Mouse (Mus musculus) retina, postnatal 1 day (tissue): ENCODE measurements around the gene Cdkal1.

Experiments
- DNase-seq: peaks from one replicate; pipeline ENCODE4 v3.0.0-alpha.2; 2012

Gene Cdkal1

DNA sequence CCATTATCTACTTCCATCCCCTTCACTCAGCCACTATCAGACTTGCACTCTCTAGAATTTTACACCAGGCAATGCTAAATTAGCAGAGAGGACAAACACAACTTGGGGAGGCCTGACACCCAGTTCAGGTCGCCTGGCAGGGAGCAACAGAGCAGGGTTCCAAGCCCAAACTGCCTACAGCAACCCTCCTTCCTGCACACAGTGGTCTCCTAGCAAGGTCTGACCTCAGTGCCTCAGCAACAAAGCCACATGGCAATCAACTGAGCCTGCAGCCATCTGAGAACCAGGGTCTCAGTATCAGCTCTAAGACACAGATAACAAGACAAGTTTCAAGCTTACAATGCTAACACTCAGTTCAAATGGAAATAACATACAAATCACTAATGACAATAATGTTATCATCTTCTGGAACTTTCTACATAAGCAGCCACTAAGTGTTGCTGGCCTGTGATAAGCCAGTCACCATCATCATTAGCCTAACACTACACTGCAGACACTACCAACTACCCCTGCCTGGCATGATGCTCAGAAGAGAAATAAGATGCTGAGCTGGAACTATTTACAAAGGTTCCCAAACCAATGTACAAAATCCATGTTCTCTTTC, 231.7 kb downstream of the Cdkal1 start:
- no peak for DNase-seq

DNA sequence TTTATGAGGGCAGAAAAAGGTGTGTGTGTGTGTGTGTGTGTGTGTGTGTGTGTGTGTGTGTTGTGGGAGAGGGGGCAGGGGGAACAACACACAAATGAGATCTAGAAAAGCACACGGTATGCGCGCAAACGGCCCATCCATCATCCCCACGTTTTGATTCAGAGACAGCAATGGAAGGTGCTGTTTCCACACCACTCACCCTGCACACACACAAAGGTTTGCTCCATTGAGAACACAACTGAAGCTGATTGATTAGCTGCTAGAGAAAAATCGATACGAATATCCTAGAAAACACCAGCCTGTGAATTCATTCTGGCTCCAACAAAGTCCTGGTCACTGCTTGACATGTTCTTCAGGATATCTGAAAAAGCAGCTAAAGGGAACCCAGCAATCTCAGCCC, 233.6 kb downstream of the Cdkal1 start:
- DNase-seq, result no peak

DNA sequence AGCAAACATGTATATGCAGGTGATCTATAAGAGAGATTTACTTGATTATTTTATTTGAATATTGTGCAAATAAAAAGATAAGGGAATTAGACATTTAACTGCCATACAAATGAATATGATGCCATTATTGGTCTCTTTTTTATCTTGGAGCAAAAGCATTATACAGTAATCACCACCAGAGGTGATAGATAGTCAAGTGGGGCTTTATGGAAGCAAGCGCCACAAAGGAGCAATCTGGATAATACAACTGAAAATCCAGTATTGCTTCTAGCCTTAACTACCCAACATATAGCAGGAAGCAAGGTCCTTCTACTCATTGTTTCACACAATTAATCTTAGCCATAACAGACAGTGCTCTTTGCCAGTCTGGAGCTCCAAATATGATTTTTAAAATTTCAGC, 234.1 kb downstream of the Cdkal1 start:
- no peak for DNase-seq

DNA sequence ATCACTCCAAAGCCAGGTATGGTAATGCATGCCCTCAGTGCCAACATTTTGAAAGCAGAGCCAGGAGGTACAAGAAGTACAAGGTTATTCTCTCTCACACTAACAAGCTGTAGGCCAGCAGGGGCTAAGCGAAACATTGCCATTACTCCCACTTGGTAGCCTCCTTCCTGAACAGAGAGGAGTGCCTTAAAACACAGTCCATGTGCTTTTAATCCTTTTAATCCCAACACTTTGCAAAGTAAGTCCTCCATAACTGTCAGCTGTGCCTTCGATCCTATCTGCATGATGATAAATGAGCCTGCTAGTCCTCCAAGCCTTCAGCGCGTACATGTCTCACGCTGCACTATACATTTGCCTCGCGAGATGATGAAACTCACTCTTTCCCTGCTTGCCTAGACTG, 234.6 kb downstream of the Cdkal1 start:
- no peak for DNase-seq

DNA sequence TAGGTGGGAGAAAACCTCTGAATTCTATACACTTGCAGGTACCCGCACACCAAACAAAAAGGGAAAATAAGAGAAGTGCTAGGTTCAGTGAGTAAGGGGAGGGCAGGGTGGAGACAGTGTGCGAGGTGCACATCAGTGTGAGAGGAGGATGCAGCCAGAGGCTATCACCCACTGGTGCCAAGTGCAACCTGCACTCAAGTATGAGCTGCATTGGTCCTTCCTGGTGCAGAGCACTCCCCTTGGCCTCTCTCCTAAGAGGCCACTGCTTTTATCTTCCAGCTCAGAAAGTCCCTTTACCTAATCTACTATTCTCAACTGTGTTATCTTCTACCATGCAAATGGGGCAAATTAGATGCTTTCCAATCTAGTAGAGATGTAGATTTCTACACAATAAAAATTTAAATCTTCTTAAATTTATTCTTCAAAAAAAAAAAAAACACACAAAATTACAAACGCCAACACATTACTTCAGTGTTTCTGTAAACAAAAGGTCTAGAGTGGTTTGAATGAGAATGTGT, 238.8 kb downstream of the Cdkal1 start:
- DNase-seq, result no peak

DNA sequence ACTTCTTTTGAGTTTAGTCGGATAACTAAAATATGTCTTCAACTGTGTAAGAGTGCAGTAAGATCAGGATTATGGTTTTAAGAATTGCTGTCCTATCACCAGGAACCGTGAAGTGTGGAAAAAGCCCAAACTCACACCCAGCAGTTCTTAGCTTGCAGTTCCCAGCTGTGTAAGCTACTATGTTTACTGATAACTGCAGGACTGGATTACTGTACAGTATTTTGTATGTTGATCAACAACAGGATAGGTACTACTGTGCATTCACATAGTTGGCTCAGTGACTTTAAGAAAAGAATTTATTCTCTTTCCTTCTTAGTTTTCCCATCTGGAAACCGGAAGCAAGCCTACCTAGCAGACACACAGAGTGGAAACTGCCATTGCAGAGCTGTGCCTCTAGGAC, 239.5 kb downstream of the Cdkal1 start:
- no peak for DNase-seq

DNA sequence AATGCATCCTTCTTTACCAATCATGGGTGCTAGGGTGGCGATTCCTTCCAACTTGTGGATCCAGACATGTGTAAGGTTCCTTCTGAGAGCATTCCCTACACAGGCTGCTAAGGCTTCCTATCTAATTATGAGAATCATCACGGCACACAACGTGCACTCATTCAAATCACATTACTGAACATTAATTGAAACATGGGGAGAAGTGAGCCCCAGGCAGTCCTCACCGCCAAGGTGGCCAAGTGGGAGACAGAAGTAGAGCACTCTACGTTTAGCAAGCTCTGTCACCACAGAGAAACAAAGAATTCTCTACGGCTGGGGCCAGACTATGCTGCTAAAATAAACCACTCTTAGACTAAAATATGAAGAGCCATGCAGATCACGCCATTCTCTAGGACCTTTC, 240.4 kb downstream of the Cdkal1 start:
- peak; percentile 53 for DNase-seq

DNA sequence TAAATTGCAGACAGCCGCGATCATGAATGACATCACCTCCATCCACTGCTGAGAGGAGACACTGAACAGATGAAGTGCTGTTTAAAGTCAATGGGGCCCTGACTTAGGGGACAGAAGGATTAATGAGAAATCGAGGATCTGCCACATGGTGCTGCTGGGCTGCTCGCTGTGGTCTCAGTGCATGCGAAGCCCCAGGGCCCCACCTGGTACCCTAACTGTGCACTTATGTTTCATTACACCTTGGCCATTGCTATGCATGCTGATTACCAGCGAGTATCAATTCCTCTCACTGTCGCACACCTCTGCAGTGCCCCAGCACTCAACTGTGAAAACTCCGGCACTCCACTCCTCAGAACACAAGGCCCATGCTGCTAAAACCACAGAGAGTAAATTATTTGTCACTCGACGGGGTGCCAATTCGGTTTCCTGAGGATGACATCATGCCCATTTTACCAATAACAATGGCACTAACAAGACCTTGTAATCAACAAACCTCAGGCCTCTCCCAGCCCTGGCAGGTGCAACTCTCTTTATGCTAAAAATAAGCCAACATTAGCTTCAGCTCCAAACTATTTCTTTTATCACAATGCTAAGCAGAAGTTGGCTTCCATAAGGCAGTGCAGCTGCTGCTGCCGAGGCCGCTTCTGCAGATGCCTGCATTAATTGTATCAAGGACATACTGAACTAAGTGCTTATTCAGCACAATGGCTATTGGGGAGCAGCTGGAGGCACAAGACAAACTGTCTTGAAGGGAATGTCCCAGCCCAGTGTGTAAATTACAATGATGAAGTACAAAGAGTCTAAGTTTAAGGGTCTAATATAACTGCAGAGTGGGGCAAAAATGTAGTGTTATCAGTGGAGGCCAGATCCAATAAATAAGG, 245.2 kb downstream of the Cdkal1 start:
- peak; percentile 89 for DNase-seq

DNA sequence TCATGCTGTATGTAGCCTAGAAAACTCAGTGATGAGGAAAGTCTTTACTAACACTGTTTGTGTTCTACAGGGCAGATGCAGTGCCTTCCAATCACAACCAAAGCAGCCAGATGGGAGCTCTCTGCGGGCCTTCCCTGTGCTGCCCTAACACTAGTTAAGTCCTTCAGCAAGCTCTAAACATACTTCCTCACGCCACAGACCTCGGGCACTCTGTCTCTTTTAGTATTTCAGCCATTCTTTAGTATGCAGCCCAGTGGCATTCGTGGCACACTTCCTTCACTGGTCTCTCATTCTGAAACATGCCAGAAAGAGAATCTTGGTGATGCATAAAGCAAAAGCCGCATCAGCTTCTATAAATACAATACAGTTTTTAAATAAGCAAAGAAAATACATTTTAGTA, 246.0 kb downstream of the Cdkal1 start:
- no peak for DNase-seq

DNA sequence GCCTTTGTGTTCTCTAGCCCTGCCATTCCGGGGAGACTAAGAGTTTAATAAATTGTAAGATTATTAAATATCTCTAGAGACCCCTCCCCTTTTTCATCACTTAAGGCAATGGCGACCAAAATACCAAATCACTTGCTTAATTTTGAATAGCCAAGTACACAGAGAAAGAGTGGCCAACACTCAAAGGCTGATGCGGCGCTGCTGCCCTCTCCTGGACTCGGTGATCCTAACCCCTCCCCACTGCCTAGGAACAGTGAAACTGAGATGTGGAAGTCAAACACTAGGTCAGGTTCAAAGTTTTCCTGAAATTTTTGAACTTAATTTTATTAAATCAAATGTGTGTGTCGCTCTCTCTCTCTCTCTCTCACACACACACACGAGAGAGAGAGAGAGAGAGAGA, 251.2 kb downstream of the Cdkal1 start:
- DNase-seq, result peak; percentile 77

DNA sequence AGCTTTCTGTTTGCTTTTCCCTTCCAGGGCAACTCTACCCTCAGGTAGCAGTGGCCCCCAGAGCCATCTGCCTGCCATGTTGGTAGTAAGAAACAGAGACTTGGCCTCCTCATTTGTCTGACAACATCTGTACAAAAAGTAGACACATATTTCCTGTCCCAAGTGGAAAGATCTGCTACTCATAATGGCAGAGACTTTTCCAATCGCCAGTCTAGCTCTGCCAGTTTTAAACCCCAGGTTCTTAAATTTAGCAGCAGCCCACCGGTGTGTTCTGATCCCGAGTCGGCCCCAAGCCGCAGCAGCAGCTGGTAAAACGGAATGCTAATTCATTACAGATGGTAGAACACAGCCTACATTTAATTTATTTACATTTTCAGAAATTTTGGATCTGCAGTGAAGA, 251.9 kb downstream of the Cdkal1 start:
- no peak for DNase-seq

DNA sequence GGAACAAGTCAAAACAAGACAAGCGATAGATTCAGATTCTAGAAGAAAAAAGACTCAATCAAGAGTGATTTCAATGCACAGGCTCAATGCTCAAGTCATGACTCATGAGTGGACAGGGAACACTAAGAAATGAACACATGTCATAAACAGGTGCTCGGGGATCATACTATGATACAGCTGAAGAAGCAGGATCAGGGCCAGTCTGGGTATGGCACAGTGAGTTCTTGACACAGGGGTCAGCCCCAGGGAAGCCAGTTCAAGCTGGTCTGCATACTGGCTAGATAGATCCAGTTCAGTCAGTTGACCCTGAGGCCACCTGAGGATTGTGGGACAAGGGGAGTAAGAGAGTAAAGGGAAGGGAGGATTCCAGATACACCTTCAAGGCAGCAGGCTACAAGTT, 254.4 kb downstream of the Cdkal1 start:
- no peak for DNase-seq

DNA sequence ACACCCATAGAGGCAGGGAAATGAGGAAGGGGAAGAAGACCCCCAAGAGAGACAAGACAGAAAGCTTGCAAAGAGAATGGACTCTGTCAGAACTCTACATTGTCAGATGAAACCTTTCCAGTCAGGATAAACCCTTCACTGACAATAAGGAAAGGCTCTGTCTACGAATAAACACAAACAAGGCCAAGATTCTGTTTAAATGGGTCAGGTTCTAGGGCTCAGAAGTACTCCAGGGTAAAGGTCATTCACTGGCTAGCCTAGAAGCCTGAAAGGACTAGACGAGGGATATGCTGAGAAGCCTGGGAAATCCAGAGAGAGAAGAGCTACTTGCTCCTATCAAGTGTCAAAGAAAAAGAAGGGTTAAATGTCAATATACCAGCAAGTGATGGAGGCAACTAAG, 255.8 kb downstream of the Cdkal1 start:
- DNase-seq, result no peak

DNA sequence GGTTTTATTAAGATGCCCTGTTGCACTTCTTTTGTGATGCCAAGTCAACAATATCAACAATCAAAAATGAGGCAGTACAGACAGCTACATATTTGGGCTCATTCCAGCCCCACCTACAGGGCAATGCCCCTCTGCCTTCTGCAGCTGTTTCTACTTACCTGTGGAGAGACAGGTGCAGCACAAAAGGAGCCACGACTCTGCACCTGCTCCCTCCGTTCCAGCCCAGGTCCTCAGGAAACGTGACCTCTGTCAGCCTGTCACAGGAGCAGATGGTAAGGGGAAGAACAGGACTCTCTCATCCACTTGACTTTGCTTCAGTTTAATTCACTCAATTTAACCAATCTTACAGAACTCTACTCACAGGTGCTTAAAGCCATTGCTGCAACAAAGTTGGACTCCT, 258.7 kb downstream of the Cdkal1 start:
- DNase-seq, result no peak

DNA sequence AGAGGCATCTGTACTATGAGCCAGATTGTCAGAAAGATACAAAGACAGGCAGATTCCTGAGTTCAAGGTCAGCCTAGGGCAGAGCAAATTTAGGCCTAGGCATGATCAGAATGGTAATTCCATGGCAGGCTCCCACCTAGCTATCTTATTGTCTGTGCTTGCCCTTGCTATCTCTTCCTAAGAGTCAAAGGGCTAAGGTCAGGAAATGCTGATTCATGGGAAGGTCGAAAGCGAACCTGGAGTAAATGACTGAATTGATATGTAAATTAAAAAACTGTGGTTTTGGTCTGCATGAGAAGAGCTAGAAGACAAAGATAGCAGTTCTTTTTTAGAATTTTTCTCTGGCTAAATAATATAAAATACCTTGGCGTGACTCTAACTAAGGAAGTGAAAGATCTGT, 262.4 kb downstream of the Cdkal1 start:
- no peak for DNase-seq

DNA sequence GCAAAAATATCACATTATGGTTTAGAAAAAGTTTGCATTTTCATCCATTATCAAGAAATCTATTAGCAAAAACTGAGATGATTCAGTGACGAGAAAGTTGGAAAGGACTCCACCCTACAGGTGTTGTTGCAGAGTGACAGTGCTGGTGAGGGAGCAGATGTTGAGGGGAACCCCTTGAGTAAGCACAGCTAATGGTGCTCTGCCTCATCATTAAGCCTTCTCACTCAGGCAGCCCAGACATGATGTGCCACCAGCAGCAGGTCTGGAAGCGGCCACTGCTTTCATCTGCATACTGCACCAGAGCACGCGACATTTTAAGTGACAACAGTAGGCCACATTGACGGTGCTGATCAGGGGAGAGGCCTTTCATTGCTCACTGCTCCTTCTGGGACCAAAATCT, 264.8 kb downstream of the Cdkal1 start:
- no peak for DNase-seq

DNA sequence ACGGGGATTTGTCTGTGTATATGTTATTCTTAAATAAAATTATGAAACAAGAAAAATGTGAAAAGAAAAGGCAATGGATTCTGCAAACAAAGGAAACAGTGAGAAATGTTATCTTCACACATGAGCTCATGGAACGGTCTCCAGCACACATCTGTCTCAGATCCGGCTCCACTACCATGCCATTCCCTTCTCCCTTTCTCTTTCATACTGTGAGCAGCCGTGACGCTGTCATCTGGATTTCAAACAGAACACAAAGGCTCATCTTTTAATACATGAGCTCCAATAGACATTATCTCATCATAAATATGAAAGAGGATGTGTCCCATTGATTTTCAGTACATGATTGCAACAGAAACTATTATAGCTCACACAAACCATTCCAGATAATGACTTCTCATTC, 265.3 kb downstream of the Cdkal1 start:
- DNase-seq, result no peak

DNA sequence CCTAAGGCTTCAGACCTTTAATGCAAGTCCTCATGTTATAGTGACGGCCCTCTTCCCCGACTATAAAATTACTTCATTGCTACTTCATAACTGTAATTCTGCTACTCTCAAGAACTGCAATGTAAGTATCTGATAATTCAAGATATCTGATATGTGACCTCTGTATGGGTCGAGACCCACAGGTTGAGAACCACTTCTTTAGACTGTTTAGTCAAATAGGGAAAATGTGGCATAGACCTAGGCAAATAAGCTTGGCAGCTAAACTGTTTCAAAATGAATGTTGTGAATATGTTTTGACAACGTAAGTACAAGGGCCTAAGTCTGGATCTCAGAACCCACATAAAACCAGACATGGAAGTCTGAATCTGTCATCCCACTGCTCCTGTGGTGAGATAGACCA, 266.8 kb downstream of the Cdkal1 start:
- DNase-seq, result no peak

DNA sequence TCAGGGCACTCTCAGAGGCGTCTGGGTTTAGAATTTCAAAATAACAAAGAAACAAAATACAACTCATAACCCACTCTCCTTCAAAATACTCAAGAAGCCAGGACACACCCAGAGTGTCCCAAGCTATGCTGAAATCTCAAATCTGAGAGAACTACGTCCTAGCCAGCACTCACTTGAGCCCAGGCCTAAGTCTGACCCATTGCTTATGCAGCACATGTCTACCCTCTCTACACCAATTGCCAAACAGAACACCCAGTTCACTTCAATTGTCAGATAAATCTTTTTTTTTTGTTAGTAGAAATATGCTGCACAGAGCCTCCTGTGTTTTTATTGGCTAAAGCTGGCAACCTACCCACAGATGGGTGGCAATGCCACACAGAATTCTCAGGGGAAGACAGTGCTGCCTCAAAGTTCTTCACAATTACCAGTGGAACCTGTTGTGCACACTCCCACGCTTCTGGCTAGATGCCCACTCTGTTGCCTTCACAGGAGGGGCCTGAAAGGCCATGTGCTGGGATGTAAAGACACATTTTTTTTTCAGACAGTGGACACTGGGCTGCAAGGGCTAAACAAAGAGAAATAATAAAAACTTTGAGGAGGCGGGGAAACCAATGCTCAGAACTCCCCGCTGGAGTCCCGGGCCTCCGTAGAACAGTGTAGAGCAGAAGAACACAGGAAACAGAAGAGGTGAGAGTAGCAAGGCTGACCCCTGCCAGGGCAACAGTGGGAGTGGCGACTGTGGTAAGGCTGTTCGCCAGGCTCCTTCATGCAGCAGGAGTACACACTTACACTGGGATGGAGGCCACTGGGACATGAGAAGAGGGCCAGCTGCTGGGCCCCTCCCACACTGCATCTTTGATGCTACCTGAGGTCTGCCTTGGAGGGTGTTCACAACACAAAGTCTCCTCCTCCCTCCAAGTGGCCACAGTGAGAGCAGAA, 273.4 kb downstream of the Cdkal1 start:
- no peak for DNase-seq

DNA sequence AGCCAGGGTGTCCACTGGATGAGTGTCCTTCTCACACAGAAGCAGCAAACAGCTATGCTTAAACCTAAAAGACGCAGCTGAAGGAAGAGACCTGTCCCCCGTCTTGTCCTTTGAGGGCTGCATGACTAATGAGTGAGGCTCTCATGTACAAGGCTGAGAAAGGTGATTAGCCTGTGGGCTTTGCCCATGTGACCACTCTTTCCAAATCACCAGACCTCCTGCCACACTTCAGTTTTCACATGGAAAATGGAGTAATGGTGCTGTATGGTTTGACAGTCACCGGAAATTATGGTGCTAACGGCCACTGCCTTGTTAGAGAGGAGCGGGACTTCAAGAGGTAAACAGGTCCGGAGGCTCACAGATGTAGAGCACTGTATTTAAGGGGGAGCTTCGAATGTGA, 274.7 kb downstream of the Cdkal1 start:
- no peak for DNase-seq

DNA sequence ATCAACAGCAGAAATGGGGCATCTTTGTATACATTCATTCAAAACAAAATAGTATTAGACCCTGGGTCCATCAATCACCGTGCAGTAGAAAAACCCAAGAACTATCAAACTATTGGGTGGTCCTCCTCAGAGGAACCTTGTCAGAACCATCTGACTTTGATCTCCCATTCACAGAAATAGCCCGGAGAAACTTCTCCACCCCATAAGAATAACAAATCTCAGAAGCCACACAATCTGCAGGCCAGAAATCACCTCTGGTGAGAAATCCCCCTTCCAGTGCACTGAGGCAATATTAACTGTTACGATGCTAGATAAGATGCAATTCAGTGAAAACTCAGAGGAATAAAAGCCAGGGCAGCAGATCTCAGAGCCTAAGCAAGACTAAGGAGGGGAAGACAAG, 275.5 kb downstream of the Cdkal1 start:
- no peak for DNase-seq

DNA sequence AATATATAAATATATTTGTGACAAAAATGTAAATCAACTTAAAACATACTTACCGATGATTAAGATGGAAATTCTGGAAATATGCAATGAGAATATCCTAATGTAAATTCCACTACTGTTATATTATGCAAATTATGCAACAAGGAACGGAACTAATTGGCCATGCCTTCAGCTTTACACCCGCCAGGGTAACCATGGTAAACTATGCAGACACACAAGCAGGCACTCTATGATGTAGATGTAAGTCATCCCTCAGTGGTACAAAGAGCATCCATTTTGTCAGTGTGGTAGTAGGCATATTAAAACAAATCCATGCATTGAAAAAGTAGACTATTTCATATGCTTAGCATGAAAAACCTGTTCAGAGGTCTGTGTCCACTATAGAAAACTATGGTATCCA, 276.9 kb downstream of the Cdkal1 start:
- no peak for DNase-seq

DNA sequence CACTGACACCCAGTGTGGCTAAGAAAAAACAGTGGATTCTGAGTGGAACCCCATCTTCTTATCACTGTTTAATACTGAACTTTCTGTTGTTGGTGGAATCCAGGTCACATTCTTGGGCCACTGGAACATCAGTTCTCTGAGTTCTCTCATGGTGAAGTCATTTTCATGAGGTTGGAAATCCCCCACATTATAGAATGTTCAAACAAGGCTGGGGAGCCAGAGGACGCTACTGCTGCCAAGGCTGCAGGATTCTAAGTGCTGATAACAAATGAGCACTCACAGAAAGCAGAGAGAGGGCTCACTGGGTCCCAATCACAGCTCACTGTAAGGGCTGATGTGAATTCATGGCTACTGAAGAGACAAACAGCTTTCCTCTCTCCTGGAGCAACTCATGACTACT, 280.7 kb downstream of the Cdkal1 start:
- DNase-seq, result no peak
